Comparison of ENCODE assay signal across 8 mouse cellular contexts in the genomic region with DNA sequence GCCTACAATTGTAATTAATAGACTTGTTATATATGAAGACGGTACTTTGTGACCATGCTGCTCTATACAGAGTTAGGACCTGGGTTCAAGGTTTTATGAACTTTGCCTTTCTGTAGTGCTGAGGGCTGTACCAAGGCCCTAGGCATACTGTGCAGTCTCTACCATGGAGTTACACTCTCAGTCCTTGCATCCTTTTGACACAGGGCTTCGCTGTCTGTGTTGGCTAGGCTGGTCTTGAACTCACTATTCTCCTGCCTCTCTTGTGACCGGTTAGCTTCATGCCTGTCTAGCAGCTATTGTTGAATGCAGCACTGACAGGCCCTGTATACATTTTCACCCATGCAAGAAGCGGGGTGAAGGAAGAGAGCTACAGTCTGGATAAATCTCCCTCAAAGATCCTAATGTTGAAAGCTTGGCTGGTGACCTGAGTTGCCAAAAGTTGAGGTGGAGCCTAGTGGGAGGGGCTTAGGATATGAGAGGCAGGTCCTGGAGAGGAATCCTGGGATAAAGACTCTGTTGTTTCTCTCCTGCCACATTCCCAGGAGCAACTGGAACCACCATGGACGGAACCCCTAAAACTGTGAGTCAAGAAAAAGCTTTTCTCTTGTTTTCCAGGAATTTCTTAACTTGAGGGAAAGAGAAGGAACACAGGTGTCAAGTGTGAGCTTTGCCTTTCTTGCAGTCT.
"Had no signal": no experiment of that assay in that cellular context is flagged by ENCODE, and none has a peak within 500 bp of the region (broad histone marks: within the 10 kb centered on the region; RNA-seq: fewer than 3 reads in every experiment).

No protein-coding gene starts in this region.

- DNase-seq: liver, postnatal 0 days; lung, adult 2 months; lung, postnatal 14 days; lung, postnatal 36 days; right cerebral cortex, postnatal 14 days; thymus, adult 18-20 months; thymus, postnatal 14 days; thymus, postnatal 36 days had no signal
